9 mouse cellular contexts compared by ENCODE assay signal in genomic region chr11:3773782-3774462, GRCm38 (mm10).
A peak's percentile ranks its signal among the peaks of the same experiment; 100 is the strongest.
DNase-seq lines count a peak whose midpoint lies in the region; ATAC-seq lines count a peak whose summit lies in the region.
"Had no signal": no experiment of that assay in that cellular context is flagged by ENCODE, and none has a peak within 500 bp of the region (broad histone marks: within the 10 kb centered on the region; RNA-seq: fewer than 3 reads in every experiment).

No protein-coding gene starts in this region.

- H3K4me2 ChIP-seq in heart, embryonic 15.5 days = peak overlapping the region; percentile 55
- peak overlapping the region; percentile 76 for H3K4me2 ChIP-seq in forebrain, embryonic 13.5 days

- H3K4me1 ChIP-seq in heart, embryonic 15.5 days (replicated peaks) = peaks cover 7% of the 10 kb centered on the region
- H3K4me1 ChIP-seq in forebrain, embryonic 13.5 days = peaks cover 16% of the 10 kb centered on the region

- H3K36me3 ChIP-seq in heart, embryonic 15.5 days = no peaks in the 10 kb centered on the region
- no peaks in the 10 kb centered on the region for H3K36me3 ChIP-seq in forebrain, embryonic 13.5 days (ENCODE audit: poor library complexity, severe bottlenecking)
- H3K36me3 ChIP-seq: G1E had no signal

- WGBS in heart, embryonic 15.5 days = 44% methylated on average over 6 of the region's 6 CpGs
- WGBS in forebrain, embryonic 13.5 days = 25% methylated on average over 6 of the region's 6 CpGs

- intact Hi-C loops in heart, postnatal 25 days (cut with DNase I) = no loop called here

- ATAC-seq in heart, embryonic 15.5 days (replicated peaks; ENCODE audit: insufficient number of reproducible peaks, insufficient read depth, low FRiP score, low read depth) = no peak
- ATAC-seq in forebrain, embryonic 13.5 days = no peak

- DNase-seq in heart, postnatal 25 days (ENCODE audit: low spot score) = no peak
- DNase-seq in MN1 (ENCODE audit: low spot score) = peak; percentile 18
- DNase-seq in mesoderm, embryonic 11.5 days (ENCODE audit: low read depth, low spot score) = peak; percentile 19
- DNase-seq in gastrocnemius, postnatal 4 days (ENCODE audit: low spot score in 2 of 2) = no peak
- DNase-seq in adrenal gland, adult 18-20 months (ENCODE audit: low spot score in 2 of 2) = no peak
- no peak for DNase-seq in urinary bladder, adult 2 months (ENCODE audit: low spot score)

- peaks cover 58% of the 10 kb centered on the region for H3K27me3 ChIP-seq in heart, embryonic 15.5 days
- H3K27me3 ChIP-seq in forebrain, embryonic 13.5 days = peaks cover 51% of the 10 kb centered on the region

- H3K4me3 ChIP-seq in heart, embryonic 15.5 days = peak overlapping the region; percentile 28
- H3K4me3 ChIP-seq in forebrain, embryonic 13.5 days = peak overlapping the region; percentile 52

- H3K27ac ChIP-seq in heart, embryonic 15.5 days = no peak overlapping the region
- H3K27ac ChIP-seq in forebrain, embryonic 13.5 days = no peak overlapping the region

- H3K9me3 ChIP-seq in heart, embryonic 15.5 days (replicated peaks) = no peaks in the 10 kb centered on the region
- peaks cover 4% of the 10 kb centered on the region; the same call in 1 of the 2 replicates for H3K9me3 ChIP-seq in forebrain, embryonic 13.5 days (replicated peaks)
- H3K9me3 ChIP-seq: G1E had no signal

- H3K9ac ChIP-seq in heart, embryonic 15.5 days = no peak overlapping the region
- peak overlapping the region; percentile 73 for H3K9ac ChIP-seq in forebrain, embryonic 13.5 days

Comparison
In these comparisons a context has a peak if more than half of its experiments do, and no peak if none do; other contexts are left out.
1. DNase-seq: peak in MN1 (single experiment) and mesoderm, embryonic 11.5 days (single experiment); none in heart, postnatal 25 days (single experiment), gastrocnemius, postnatal 4 days (0 of 2), adrenal gland, adult 18-20 months (0 of 2) and urinary bladder, adult 2 months (single experiment).